Mouse (Mus musculus) spleen, adult 2 months (tissue): Measurements from ENCODE around the gene Krt6b.

Source experiments
- CTCF ChIP-seq: fragments of 200-500 bp; IDR thresholded peaks from 2 replicates; pipeline ENCODE4 v1.5.1; 2011; ENCODE audit warnings: mild to moderate bottlenecking, inconsistent platforms; ENCODE audit not compliant: insufficient read depth, insufficient read length, insufficient replicate concordance; ENCODE audit errors: extremely low read depth
- POLR2A ChIP-seq: fragments of 200-500 bp; IDR thresholded peaks from 2 replicates; pipeline ENCODE4 v1.6.1; 2011; ENCODE audit warnings: low read depth, low read length, inconsistent platforms

DNA sequence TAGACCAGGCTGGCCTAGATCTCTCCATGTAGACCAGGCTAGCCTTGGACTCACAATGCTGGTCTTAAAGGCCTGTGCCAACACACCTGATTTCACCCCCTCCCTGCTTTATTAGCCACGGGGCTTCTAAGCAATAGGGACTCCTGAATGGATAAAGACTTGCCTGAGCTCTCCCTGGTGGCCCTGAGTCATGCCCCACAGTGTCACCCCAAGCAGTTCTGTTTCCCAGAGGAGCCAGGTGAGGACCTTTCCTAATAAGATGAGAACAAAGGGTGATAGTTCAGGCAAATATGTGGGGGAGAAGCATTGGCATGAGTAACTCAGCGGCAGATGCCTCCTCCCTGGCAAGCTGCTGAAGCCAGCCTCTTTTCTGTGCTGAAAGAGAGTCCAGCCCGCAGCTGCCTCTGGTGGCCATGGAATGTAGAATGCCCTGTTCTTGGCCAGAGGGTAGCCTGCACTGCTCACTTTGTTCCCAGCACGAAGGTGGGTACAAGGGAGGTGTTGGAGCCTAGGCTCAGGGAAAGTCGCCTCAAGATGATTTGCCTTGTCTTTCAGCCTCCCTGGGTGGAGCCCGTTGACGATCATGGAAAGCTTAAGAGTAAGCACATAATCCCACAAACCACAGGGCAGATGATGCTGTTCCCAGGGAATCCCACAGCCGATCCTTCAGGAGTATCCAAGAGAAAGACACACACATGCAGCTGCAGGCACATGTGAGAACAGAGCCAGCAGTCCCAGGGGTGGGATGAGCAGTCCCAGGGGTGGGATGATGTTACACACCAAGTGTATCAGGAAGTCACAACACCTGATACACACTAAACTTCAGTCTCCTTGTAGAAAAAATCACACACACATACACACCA, 17.5 kb upstream of the Krt6b start:
- TF ChIP-seq CTCF (no peak), POLR2A (no peak)
